Mouse (Mus musculus) stomach, embryonic 14.5 days (tissue): ENCODE results near the gene Ccl21b. TPM values are rescaled to one million over a fixed set of nuclear protein-coding genes. Genes with fewer than 3 reads are reported as not detected.
"Not testable (repeated sequence)": the region's sequence is repeated elsewhere in the genome, so short reads cannot be mapped to it uniquely, and the experiment has no call there.

Experiments
- ATAC-seq: fragments of 200-750 bp; cut with Nextera tagmentation; 2 replicates; pipeline ENCODE4 v1.8.0; 2017; ENCODE audit warnings: low read depth, moderate TSS enrichment; ENCODE audit not compliant: insufficient number of reproducible peaks, insufficient read depth, low FRiP score
- H3K27ac ChIP-seq: fragments of 300-500 bp; sonication (generic); 2 replicates; pipeline ENCODE4 v1.5.1; 2014; ENCODE audit warnings: mild to moderate bottlenecking, low read length, moderate library complexity, mixed read lengths
- H3K27me3 ChIP-seq: fragments of 300-500 bp; sonication (generic); 2 replicates; pipeline ENCODE4 v1.6.1; 2014; ENCODE audit warnings: low read length, control low read depth, mixed read lengths; ENCODE audit not compliant: control insufficient read depth, insufficient read depth
- H3K36me3 ChIP-seq: fragments of 300-500 bp; sonication (generic); 2 replicates; pipeline ENCODE4 v1.6.1; 2014; ENCODE audit warnings: mild to moderate bottlenecking, control low read depth, low read length, moderate library complexity, mixed read lengths; ENCODE audit not compliant: control insufficient read depth, insufficient read depth
- H3K4me1 ChIP-seq: fragments of 300-500 bp; sonication (generic); 2 replicates; pipeline ENCODE4 v1.6.1; 2014; ENCODE audit warnings: low read length, control low read depth, mixed read lengths; ENCODE audit not compliant: control insufficient read depth, insufficient read depth
- H3K4me2 ChIP-seq: fragments of 300-500 bp; sonication (generic); replicated peaks from 2 replicates; pipeline ENCODE4 v1.6.1; 2014; ENCODE audit warnings: low read depth, low read length, control low read depth
- H3K4me3 ChIP-seq: fragments of 300-500 bp; sonication (generic); 2 replicates; pipeline ENCODE4 v1.5.1; 2014; ENCODE audit warnings: low read depth, low read length, control low read depth
- H3K9ac ChIP-seq: fragments of 300-500 bp; sonication (generic); replicated peaks from 2 replicates; pipeline ENCODE4 v1.6.1; 2014; ENCODE audit warnings: low read depth, mild to moderate bottlenecking, control low read depth, low read length, moderate library complexity, mixed read lengths
- H3K9me3 ChIP-seq: fragments of 300-500 bp; sonication (generic); 2 replicates; pipeline ENCODE4 v1.6.1; 2016; ENCODE audit warnings: low read depth, low read length, control low read depth; ENCODE audit not compliant: control insufficient read depth
- WGBS: fragments of 180-500 bp; shearing (Covaris S2); extraction: QIAGEN DNeasy Blood & Tissue Kit; methylation state at CpG from one replicate; pipeline ENCODE4 v1.1.7; 2014; 5-methylcytosine and 5-hydroxymethylcytosine counted together
- polyA plus RNA-seq: library from polyadenylated mRNA; unstranded; fragments of >200 nt; fragmentation: Nextera tagmentation; extraction: Ambion mirVana; gene quantifications from 2 replicates; pipeline ENCODE4 v1.2.1, GENCODE M21; 2014

The Ccl21b gene
- 0.75 TPM in 1 of 2 replicates, not detected in the other for polyA plus RNA-seq

DNA sequence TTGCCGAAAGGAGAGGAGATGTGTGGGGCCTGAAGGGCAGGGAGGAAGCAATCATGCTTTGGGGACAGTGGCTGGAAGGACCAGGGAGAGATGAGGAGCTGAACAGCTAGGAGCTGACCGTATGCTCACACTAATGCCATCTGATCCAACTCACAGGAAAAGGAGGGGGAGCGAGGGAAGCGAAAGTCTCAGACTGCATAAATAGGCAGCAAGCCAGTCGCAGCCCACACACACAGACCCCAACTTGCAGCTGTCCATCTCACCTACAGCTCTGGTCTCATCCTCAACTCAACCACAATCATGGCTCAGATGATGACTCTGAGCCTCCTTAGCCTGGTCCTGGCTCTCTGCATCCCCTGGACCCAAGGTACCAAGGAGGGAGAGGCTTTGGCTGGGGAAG, at the start of gene Ccl21b:
Gene Ccl21b, plus strand, starts transcription at position 301 of the 400 bp plus-strand sequence.
- H3K27ac ChIP-seq, H3K4me3 ChIP-seq, ATAC-seq, H3K9me3 ChIP-seq, H3K27me3 ChIP-seq, H3K9ac ChIP-seq, H3K4me2 ChIP-seq, H3K4me1 ChIP-seq, H3K36me3 ChIP-seq: not testable (repeated sequence)
- no CpG with 5 or more reads among the region's 5 CpGs for WGBS

GRCm38 (mm10) chr4:42240339-42240738, 15.2 kb upstream of the Ccl21b start, which contains the start of gene Gm10600:
Gene Gm10600, plus strand, starts transcription at chr4:42240639.
- not testable (repeated sequence) for H3K4me3 ChIP-seq, ATAC-seq, H3K9me3 ChIP-seq, H3K4me2 ChIP-seq, H3K27ac ChIP-seq, H3K36me3 ChIP-seq, H3K9ac ChIP-seq, H3K27me3 ChIP-seq, H3K4me1 ChIP-seq
- WGBS = no CpG with 5 or more reads among the region's 4 CpGs

- ATAC-seq, H3K9me3 ChIP-seq, H3K4me3 ChIP-seq, H3K4me2 ChIP-seq, H3K9ac ChIP-seq, H3K4me1 ChIP-seq, H3K36me3 ChIP-seq, H3K27ac ChIP-seq, H3K27me3 ChIP-seq: not testable (repeated sequence)
- no CpG with 5 or more reads among the region's 18 CpGs for WGBS
Observed at GRCm38 (mm10) chr4:42293967-42294366, 38.4 kb downstream of the Ccl21b start, which contains the start of gene Gm21953. Gene Gm21953, plus strand, starts transcription at chr4:42294267.

Other genes starting within 250 kb of the Ccl21b start
- 0.29 TPM in 1 of 2 replicates, not detected in the other for gene Gm21093, start 221.0 kb upstream of the Ccl21b start, polyA plus RNA-seq
- not detected in 2 replicates for gene Gm3893, start 164.6 kb upstream of the Ccl21b start, polyA plus RNA-seq
- not detected in 2 replicates for gene Gm13304, start 140.9 kb upstream of the Ccl21b start, polyA plus RNA-seq
- not detected in 2 replicates for gene Gm13306, start 102.3 kb upstream of the Ccl21b start, polyA plus RNA-seq
- gene Gm13305, start 87.2 kb upstream of the Ccl21b start, polyA plus RNA-seq = not detected in 2 replicates
- gene Gm10600, start 15.1 kb upstream of the Ccl21b start, polyA plus RNA-seq = not detected in 2 replicates
- gene Gm21953, start 38.5 kb downstream of the Ccl21b start, polyA plus RNA-seq = not detected in 2 replicates
- gene Fam205a3, start 62.6 kb downstream of the Ccl21b start, polyA plus RNA-seq = 0.18 TPM in 1 of 2 replicates, not detected in the other
- gene Gm21586, start 183.6 kb downstream of the Ccl21b start, polyA plus RNA-seq = not detected in 2 replicates
- gene Gm2163, start 211.0 kb downstream of the Ccl21b start, polyA plus RNA-seq = 0.13 TPM in 1 of 2 replicates, not detected in the other